Mouse (Mus musculus): ENCODE results near the gene Hsp90b1.
"Not testable (repeated sequence)": the region's sequence is repeated elsewhere in the genome, so short reads cannot be mapped to it uniquely, and the experiment has no call there.

The Hsp90b1 gene

DNA sequence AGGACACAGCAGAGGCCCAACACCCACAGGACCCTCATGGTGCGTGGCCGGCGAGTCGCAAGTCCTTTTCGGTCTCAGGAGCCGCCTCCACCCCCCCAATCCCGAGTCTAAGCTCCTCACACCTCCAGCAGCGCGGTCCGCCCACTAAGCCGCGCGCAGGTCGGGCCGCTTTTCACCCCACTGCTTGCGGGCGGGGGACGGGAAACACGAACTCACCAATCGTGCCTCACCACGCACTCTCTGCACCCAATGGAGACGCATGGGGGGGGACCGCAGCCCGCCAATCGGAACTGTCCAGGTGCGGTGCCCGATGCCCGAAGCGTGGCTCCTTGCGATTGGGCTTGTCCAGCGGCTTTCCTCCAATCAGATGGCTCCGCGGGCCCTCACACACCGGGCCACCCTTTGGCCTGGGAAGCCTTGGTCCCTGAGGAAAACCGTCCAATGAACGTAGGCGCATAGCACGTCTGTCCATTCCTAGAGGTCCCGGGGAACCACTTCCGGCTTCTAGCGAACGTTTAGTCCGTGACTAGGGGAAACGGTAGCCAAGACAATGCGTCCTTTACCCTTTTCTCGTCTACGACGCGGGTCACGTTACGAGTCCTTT lies at the start of gene Hsp90b1, which contains the start of gene Ttc41:
Hsp90b1 (minus strand) TSS at position 192 of the 604 bp plus-strand sequence.
Ttc41 (plus strand) TSS at position 494 of the 604 bp plus-strand sequence.
- peak; percentile 97 for DNase-seq (ENCODE audit: extremely low spot score, low read depth, low spot score)

DNA sequence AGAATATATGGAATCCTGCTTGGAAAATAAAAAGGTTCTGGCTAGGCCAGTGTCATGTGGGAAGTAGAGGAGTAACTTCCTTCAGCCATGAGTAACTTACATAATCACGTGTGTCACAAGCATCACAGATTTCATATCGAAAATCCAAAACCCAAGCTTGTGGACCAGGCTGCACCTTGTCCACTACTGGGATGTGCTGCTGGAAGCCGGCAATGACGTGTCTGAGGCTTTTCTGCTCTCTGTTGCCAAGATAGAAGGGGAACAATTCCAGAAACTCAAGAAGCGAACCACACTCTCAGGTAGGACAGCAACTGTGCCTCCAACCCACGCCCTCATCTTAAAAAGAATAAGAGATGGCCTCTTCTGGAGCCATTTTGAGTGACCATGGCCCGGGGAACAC lies 39.0 kb upstream of the Hsp90b1 start:
- DNase-seq (ENCODE audit: extremely low spot score, low read depth, low spot score): no peak

DNA sequence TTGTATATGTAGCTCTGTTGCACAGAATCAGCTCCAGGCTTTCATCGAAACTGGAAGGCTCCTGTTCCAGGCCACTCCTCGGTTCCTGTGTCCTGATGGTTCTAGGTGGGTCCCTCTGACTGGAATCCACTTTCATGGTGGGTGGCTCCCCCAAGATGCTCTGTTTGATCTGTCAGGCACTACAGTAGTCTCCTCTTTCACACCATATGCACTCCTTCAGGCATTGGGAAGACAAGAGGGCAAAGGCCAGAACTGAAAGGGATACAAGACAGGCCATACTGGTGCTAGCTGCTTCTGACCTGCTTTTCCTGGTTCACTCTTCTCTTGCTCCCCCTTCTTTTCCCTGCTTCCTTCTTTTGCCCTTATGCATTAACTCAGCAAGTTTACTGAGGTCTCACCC lies 37.6 kb upstream of the Hsp90b1 start:
- DNase-seq (ENCODE audit: extremely low spot score, low read depth, low spot score): no peak

DNA sequence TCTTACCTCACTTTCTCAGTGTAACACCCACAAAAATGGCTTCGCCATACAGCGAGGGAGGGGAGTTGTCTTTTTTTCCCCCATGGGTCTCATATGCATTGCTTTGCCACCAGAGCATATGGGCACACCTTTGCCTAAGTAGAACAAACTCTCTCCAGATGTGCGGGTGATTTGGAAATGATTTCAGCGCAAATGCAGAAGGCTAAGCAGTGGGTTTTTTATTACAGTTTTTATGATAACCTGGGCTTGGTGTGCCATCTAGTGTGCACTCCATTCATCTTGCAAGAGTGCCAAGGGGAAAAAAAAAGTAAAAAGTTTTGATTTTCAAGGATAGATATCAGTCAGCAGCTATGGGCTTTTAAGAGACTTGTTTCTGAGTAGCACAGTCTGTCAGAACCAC lies 29.7 kb upstream of the Hsp90b1 start:
- DNase-seq (ENCODE audit: extremely low spot score, low read depth, low spot score): no peak

DNA sequence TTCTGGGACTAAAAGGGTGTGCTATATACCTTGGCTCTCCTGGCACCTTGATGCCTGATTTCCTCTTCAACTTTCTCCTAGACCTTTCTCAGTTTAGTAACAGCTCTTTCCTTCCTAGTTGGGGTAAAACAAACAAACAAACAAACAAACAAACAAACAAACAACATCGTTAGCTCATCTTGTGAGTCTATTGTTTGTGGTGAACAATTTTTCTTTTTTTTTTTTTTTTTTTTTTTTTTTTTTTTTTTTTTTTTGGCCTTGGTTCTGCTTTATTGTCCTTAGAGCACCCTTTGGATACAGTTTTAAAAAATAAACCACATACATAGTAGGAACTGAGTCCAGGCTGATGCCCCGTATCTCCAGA lies 26.2 kb upstream of the Hsp90b1 start:
- no peak for DNase-seq (ENCODE audit: extremely low spot score, low read depth, low spot score)

DNA sequence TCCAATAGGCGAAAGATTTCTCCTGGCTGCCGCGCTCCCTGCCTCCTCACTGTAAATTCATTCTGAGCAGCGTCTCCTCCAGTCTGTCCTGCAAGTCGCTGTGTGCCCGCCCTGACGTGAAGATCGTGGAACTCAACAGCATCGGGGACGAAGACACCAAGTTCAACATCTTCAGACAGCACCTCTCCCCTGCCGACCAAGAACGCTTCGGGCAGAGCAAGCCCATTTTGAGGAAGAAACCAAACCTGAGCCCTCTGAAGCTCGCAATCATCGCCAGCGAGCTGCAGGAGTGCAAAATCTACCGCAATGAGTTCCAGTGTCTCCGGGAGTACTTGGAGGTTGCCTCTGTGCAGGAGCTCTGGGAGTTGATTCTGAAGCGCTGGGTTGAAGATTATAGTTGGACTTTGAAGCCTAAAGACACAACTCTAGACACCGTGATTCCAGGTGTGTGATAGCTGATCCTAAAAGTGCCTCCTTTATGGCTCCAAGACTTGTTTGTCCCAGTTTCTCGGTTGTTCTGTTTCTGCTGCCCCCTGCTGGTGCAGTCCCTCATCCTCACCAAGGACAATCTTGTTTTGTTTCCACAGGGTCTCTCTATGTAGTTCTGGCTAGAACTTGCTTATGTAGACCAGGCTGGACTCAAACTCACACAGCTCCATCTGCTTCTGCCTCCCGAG lies 25.7 kb upstream of the Hsp90b1 start:
- peak; percentile 92 for DNase-seq (ENCODE audit: extremely low spot score, low read depth, low spot score)

DNA sequence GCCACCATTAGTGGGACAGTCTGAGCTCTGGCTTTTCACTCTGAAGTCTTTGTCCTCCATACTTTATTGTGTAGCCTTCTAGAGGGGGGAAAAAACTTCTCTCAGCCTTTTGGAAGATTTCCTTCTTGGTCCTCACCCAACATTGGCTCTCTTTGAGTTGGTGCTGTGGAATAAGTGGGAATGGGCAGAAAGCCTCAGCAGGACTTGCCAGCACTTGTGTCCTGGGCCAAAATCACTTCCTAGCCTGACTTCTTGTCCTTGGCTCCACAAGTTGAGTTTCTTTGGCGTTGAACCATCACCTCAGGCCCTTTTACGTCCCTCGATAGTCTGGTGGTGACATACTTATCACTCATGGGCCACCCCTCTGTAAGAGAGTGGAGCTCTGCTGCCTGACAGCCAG lies 22.9 kb upstream of the Hsp90b1 start:
- DNase-seq (ENCODE audit: extremely low spot score, low read depth, low spot score): no peak

DNA sequence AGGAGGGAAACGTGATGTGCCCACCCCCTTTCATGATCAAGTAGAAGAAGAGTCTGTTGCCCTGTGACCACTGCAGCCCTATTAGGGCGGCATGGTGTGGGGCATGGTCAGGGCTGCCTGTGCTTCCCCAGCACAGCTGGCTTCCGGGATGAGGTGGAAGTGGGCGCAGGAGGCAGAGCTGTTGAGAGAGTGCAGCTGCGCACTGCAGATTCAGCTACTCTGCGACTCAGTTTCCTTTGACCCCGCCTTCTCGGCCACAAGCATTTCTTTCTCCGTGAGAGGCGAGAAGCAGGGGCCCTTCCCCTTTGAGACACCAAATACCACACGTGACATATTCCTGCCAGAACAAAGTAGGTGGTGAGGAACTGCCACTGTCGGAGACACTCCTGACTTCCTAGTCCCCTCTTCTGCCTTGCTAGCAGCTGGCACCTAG lies 22.3 kb upstream of the Hsp90b1 start:
- no peak for DNase-seq (ENCODE audit: extremely low spot score, low read depth, low spot score)

DNA sequence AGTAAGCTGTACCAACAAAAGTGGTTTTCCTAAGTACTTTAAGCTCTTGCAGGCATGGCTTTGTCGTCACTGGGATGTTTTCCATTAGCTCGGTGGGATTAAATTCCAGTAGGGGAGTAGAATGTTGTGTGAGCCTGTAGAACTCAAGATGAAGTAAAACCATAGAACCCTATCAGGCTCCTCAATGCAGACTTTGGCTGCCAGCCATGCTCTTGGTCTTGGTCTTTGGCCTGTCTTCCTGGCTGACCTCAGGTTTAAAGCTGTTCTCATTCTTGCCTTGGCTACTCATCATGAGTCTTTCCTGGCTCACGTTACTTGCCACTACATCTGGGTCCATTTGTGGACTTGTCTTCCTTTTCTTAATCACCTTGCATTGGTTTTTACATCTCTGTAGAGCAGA lies 6.8 kb upstream of the Hsp90b1 start:
- DNase-seq (ENCODE audit: extremely low spot score, low read depth, low spot score): no peak

DNA sequence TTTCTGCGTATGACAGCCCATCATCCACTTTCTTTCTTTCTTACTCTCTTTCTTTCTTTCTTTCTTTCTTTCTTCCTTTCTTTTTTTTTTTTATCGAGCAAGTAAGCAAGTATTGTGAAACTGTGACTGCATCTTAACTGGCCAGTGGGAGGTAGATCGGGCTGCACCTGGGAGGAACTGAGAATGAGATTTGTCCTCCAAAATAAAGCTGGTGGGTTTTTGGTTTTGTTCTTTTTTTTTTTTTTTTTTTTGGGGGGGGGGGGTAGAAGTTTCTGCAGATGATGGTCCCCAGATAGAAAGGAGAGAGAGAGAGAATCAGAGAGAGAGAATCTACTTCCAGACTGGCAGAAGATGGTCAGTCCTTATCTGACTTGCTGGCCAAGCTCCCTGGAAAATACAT lies 1.8 kb upstream of the Hsp90b1 start:
- DNase-seq (ENCODE audit: extremely low spot score, low read depth, low spot score): no peak

DNA sequence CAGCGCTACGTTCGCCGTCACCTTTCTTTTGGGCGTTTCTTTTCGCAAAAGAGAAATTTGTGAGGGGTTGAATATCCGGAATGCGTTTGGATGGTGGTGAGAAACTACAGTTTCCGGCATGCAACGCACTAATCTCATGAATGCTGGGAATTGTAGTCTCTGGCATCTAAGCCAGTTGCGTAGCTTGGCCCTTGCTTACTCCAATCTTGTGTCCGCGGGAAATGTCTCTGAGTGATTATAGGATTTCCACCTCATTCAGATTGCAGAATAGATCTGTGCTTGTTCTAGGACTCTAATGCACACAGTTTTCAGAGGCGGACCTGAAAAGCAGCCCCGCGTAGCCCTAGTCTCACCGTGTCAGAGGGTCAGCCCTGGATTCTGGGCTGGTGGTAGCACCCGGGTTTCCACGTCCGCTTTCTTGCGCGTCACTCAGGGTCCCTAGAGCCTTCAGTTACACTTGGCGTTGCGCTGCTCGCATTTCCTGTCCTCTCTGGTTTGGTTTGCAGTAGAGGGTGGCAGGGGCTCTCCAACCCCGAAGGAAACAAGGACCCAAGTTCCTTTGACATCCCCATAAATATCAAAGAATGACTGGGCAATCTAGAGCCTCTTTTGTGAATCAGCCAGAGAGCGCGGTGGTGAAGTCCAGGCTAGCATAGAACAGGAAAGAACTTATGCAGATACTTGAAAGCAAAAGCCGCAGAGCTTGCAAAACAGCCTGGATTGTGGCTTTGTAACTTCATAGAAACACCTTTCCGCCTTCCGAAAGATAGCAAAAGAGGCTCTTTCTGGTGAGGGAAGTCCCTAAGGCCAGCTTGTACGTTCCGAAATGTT lies 828 bp upstream of the Hsp90b1 start:
- peak; percentile 95 for DNase-seq (ENCODE audit: extremely low spot score, low read depth, low spot score)

DNA sequence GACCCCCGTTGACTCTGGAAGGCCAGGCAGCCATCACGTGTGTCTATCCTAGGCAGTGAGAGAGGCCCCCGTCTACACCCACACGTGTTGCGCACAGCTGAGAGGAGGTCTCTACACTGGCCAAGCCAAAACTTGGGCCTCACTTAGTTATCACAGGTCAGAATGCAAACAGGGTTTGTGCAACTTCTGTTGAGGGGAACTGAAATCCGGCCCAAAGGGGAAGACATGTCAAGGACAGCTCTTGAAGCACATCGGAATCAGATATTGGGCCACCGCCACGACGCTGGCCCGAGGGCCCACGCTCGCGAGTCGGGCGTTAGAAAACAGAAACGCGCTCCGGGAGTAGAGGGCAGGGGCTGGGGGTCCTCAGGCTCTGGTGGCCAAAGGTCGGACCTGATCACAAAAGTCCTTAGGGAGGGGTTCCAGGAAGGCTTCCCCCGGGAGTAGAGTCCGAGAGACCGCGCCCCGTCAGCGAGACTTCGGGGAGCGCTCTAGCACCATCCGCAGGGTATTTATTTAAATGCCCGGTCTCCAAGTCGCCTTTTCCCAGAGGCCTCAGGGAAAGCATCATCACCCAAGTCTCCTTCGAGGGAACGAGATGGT lies 619 bp downstream of the Hsp90b1 start:
- DNase-seq (ENCODE audit: extremely low spot score, low read depth, low spot score): no peak

DNA sequence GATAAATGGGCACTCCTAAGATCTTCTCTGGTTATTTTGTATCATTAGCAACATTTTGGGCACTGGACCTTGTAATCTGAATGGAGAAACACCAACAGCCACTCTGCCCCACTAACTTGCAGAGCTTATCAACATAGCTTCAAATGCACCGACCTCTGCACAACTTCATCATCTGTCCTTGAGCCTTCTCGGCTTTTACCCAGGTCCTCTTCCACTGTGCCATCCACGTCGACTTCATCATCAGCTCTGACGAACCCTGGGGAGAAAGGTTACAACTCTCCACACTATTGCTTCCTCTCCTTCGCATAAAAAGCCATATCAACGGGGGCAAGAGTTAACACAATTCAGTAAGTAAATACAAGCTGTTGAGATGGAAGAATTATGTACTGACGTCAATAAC lies 1.2 kb downstream of the Hsp90b1 start:
- no peak for DNase-seq (ENCODE audit: extremely low spot score, low read depth, low spot score)

DNA sequence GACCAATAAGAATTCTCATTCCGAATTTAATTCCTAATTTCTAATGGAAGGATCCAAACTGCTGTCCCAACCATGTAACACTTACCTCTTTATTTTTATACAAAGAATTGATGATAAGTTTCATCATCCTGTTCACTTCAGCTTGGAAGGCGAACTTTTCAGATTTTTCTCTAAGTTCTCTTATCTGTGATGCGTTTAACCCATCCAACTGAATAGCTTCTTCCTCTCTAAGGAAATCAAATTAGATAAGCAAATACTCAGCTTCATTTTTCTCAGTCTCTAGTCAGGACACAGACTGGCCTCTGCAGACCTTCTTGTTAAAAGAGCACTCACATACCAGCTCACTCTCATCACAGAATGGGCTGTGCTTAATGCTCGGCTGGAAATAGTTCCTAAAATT lies 1.9 kb downstream of the Hsp90b1 start:
- no peak for DNase-seq (ENCODE audit: extremely low spot score, low read depth, low spot score)

DNA sequence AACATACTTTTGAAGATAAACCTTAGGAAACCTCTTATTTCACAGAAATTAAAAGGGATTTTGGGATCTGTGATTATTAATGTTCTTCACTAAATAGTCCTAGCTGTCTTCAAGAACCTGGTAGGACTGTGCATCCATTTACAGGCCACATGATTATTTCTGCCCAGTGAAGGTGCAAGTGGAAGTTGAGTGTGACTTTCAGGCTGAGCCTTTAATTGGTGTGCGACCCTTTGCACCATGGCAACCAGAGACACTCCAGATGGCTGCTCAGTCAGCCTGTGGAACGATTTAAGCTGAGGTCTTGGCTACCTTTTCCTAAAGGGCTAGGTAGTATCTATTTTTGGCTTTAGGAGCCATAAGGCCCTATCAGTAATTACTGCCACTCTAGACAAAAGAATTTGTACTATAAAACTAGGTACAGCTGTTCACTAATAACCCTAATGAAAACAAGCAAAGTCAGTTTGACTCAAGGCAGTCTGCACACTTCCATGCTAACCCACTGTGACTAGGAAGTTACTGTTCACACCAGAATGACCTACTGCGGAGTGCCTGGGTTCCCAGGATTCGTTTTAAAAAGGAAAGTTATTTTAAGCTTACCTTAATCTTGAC lies 2.9 kb downstream of the Hsp90b1 start:
- no peak for DNase-seq (ENCODE audit: extremely low spot score, low read depth, low spot score)

DNA sequence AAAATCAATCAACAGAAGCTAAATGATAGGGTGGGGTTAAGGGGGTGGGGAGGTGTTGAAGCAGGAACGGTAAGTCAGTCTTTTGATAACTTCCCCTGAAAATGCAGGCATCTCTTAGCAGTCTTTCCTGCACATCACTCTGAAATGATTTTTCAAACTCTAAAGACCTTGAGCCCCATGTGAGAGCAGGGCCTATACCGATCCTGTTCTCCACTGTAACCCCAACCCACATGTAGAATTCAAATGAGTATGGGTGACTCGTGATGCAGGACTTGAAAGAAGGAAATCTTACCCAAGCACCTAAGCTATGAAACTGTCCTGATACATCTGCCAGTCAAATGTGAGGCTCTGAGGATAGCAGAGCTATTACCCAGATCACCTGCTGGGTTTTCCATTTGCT lies 4.3 kb downstream of the Hsp90b1 start:
- DNase-seq (ENCODE audit: extremely low spot score, low read depth, low spot score): no peak

DNA sequence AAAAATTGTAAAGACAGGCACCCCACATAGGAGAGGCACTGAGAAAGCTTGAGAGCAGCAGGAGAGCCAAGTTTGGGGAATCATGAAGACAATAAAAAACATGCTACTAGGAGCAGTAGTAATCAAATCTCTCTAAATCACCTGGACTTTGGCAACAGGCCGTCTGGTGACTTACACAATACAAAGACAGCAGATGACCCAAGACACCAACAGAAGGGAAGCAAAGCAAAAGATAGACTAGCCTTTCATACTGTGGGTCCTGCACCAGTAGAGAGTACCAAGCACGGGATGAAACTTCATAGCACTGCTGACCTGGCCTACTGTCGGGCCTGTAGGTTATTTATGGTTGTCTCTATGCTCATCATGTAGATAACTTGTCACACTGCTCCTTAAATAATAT lies 5.1 kb downstream of the Hsp90b1 start:
- no peak for DNase-seq (ENCODE audit: extremely low spot score, low read depth, low spot score)

DNA sequence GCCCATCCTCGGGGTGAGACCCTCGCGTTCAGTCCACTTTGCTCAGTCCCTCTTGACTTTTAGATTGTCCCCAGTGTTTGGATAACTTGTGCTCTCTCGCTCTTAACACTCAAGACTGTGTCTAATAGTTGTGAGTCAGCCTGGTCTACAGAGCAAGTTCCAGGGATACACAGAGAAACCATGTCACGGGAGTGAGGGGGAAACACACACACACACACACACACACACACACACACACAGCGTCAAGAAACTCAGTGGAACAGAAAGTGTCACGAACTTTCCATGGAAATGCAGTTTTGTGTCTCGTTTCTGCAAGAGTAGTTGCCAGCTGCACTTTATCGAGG lies 19.3 kb downstream of the Hsp90b1 start:
- DNase-seq (ENCODE audit: extremely low spot score, low read depth, low spot score): not testable (repeated sequence)

DNA sequence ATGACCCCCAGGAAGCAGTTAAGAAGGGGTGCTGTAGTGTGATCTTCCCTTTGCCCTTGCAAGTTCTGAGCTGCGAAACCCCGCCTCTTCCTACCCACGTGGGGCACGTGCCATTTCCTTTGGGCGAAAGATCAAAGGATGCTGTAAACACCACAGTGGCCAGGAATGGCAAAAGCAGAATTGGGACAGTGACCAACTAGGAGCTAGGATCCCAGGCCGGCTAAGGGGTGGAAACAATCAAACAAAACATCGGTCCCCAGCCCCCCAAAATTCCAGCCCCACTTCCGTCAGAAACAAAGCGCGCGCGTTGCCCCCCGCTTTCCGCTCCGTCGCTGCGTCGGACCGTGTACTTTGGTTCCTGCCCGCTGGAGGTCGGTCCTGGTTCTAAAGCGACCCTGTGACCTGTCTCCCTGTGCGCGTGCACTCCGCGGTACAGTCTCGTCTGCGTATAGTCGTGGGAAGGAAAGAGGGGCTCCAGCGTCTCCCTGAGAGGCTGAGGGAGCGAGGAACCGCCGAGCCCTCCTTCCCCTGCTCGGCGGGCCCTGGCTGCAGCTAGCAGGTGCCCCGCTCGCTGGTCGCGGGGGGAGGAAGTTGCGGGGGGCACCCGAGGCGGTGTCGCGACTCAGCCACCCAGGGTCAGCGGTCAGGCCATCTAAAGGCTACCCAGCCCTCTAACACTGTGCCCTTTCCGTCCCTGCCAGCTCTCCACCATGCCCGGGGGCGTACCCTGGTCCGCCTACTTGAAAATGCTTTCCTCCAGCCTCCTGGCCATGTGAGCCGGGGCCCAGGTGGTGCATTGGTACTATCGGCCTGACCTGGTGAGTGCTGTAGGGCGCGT lies 19.9 kb downstream of the Hsp90b1 start:
- not testable (repeated sequence) for DNase-seq (ENCODE audit: extremely low spot score, low read depth, low spot score)

DNA sequence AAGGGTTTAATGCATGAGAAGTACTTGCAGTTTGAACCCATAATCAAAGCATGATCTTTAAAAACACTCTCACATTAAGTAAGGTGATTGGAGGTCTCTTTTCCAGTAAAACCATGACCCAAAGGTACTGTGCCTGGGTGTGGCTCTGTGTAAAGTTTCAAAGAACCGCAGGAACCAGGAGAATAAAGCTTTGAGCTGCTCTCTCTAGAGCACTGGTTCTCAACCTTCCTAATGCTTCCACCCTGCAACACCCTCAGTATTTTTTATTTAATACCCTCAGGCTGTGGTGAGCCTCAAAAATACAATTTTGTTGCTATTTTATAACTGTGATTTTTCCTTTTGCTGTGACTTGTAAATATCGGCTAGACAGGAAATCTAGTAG lies 20.5 kb downstream of the Hsp90b1 start:
- not testable (repeated sequence) for DNase-seq (ENCODE audit: extremely low spot score, low read depth, low spot score)

All from hindlimb bud, embryonic 11.5 days (tissue).